Mouse (Mus musculus) B cell, adult 2 months (primary cell): Measurements from ENCODE around the gene Nup43.
A peak's percentile ranks its signal among the peaks of the same experiment; 100 is the strongest.
"Not testable (repeated sequence)": the region's sequence is repeated elsewhere in the genome, so short reads cannot be mapped to it uniquely, and the experiment has no call there.

Experiments
- DNase-seq, 2 experiments: peaks; one replicate each; pipeline ENCODE4 v3.0.0; 2022

The Nup43 gene

DNA sequence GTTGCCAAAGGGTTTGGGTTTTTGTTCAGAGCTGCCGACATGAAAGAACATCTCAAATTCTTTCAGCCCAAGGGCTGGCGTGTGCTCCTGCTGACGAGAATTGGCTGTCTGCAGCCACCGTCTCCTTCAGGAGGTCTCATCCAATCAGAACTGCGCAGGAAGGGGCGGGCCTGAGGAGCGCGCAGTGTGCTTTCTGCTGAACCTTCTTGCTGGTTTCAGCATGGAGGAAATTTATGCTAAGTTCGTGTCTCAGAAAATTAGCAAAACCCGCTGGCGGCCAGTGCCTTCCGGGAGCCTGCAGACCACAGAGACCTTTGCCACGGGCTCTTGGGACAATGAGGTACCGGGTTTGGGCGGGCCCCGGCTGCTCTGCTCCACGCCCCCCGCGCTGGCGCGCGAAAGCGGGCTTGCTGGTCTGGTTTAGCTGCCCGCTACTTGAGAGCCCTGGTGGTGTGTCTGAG lies at the start of gene Nup43:
TSS of gene Nup43 (plus strand) at position 162 of the 461 bp plus-strand sequence.
- peak; percentile 85 to 87 for DNase-seq

DNA sequence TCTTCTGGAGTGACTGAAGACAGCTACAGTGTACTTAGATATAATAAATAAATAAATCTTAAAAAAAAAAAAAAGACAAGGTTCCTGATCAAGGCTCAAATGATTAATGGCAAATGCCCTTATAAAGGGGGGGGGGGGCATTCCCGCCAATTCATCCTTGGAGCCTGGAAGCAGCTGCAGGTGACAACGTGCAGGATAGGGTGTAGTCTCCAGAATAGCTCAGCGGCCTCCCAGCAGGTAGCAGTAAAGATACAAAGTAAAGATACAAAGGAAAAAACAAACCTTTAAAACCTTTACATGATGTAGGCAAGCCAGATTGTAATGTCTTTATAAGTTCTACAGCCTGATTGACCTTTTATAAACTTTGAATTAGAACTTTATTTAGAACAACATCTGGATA lies 49.7 kb upstream of the Nup43 start:
- not testable (repeated sequence) for DNase-seq

DNA sequence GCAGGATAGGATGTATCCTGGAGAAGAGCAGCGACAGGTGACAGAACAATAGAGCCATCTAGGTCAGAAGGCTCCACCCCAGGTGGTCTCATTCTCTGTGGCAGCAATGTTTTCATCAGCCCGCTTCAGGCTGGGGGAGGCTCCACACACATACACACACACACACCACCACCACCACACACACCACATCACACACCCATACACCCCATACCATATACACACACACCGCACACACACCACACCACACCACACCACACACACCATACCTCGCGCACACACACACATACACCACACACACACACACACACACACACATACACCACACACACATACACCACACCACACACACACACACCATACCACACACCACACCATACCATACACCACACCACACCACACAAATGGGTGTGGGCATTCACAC lies 47.5 kb upstream of the Nup43 start:
- no peak for DNase-seq

DNA sequence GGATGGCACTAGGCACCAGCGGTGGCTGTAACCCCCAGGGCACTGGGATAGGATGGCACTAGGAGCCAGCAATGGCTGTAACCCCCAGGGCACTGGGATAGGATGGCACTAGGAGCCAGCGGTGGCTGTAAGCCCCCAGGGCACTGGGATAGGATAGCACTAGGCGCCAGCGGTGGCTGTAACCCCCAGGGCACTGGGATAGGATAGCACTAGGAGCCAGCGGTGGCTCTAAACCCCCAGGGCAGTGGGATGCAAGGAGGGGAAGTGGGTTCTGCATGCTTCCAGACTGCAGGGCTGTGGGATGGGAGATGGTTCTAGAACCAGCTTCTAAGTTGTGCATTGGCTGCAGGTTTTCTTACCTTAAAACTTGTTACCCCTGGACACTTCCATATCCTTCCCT lies 46.6 kb upstream of the Nup43 start:
- DNase-seq = no peak

DNA sequence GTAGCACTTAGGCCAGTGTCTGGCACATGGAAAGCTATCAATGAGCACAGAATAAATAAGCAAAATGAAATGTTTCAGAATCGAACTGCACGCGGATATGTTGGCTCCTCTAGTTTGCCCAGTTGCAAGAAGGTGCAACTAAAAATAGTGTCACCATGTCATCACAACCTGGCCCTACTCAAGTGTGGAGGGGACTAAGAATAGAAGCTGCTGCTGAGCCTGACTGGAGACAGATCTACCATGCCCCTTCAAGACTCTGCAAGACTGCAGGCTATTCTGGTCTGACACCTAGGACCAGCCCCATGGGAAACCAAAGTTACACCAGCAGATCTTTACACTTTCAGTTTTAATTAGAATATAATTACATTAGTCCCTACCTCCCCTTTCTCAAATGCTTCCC lies 44.9 kb upstream of the Nup43 start:
- no peak for DNase-seq

DNA sequence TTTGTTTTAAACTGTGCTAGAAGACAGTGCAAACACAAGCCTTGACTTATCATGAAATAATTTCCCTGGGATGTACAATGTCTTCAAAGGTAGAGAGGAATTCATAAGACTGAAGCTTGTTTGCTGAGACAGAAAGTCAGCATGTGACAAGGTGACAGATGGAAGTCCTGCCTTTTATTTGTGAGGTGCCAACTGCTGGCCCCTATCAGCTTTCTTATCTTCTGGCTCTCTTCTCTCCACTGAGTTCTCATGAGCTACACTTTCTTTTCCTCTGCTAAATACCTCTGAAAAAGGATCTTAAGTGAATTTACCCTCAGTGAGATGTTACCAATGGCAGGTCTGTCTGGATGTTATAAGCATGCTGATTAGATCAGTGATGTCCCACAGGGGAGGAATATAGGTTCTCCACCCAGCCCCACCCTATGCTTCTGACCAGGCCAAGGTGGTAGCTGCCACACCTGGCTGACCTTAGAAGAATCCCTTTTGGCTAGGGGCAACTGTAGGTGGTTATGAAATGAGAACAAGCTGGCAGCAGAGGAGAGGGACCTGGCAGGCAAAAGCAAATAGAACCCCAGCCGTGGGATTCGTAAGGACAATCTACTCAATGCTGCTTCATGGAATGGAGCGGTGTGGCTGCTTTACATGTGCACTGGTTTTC lies 43.3 kb upstream of the Nup43 start:
- DNase-seq = no peak

DNA sequence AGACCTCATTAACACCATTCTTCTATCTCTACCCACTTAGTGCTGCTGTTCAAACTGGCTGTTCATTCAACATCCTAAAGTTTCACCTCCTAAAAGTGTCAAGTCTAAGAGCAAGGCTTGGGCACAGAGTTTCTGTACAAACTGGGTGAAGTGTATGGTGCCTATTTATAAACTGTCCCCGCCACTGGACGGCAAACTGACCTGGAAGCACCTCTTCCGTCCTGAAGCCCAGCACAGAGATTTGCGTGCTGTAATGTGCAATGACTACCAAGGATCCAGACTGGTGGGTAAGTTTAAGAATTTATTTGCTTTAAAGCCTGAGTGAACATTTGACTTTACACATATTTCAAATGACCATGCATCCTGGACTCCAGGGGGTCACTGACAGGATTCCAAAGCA lies 38.2 kb upstream of the Nup43 start:
- DNase-seq = no peak

DNA sequence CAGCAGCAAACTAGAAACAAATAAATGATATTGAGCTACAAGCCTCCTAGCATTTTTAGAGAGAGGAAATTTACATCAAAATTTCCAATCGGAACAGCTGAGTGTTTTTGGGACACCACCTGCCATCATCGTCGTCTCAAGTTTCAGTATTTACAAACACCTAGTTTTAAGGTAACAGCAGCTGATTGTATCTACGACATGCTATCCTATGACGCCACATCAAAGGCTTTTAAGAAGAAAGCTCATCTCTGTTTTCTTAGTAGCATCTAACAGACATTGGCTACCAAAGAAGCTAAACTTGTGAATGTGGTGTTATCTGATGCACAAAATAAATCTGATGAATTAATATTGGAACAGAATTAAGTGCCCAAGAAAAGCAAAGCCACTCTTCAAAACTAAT lies 37.0 kb upstream of the Nup43 start:
- DNase-seq = no peak

DNA sequence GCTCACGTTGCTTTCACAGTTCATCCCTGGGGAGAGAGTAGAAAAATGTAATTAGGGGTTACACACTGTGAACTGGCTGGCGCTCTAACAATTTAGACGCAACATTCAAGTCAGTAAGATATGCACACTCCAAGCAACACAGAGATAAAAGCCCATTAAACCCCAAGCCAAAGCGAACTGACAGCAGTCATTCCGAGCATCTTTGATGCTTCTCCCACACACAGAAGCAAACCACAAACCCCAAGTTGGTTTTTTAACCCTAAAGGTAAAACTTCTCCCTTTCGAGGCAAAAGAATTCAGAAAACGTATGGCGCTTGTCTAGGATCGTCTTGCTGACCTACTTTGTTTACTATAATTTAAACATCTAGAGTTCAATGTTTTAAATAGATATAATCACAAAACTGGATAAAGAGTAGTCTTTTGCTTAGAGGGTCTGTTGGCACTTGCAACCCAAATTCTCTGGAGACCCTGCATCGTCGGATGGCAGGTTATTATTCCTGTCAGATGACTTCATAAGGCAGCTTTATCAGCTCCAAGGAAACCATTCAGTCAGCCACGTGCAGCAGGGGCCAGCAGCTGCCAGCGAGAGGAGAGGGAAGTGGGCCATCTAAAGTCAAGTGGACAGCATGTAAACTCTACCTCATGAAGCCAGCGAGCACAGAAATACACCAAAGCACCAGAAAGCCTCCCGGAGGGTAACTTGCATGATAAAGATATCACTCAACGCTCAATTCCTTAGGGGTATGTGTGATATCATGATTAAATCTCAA lies 36.2 kb upstream of the Nup43 start:
- no peak for DNase-seq

DNA sequence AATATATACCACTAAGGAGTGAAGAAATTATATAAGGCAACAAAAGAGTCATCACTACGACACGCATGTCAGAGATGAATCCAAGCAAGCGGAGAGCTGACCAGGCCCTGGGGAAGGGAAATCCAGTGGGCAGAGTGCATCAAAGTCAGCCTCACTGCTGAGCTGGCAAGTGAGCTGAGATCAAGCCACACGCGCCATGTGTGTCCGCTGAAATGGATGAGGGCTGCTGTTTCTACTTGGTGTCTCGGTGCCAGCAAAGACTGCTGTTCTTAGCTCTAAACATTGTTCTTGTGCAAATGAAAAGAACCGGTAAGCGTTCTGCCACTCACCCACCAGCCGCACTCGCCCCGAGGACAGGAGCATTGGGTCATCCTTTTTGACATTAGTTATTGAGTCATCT lies 26.9 kb upstream of the Nup43 start:
- DNase-seq = no peak

DNA sequence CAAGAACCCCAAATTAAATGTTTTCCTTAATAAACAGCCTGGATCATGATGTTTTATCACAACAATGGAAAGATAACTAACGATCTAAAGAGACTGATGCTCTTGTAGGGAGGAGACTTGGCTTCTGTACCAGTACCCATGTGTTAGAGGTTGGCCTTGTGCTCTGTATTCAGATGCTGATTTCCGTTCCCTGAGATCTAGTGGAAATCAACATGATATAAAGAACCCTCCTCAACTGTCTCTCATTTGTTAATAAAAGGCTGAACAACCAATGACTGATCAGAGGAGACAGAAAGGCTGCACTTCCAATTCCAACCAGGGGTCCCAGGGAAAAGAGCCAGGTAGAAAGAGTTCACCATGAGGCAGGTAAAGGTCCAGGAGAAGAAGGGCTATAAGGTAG lies 21.4 kb upstream of the Nup43 start:
- DNase-seq = no peak

DNA sequence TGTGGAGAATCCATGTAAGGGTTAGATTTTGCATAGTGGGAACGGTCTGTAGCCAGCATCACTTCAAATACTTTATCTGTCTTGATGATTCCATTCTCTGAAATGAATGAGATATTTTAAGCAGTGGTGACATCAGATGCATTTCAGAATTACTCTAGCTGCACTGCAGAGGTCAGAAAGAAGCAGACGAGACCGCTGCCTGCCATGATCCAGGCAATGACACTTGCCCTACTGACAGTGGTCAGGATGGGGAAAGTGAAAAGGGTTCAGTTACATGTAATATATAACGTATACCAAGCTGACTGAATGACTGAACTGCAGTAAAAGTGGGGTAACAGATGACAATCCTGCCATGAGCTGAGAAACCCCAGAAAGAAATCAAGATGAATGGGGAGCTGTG lies 18.2 kb upstream of the Nup43 start:
- DNase-seq = no peak

DNA sequence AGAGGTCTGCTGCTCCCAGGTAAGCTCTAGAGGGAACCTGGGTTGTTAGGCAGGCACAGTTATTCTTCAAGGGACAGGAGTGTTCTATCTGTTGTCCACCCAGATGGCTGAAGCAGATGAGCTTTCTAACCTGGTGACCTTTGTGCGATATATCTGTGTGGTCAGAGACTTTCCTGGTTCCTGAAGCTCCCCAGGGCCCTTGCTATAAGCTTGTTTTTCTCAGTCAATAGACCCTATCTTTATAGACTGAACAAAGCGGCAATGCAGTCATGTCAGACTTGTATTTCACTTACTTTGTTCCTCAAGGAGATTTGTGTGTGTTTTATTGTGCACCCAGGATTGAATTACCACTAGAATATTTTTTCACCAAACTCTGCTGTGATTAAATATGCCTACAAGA lies 16.2 kb upstream of the Nup43 start:
- DNase-seq = no peak

DNA sequence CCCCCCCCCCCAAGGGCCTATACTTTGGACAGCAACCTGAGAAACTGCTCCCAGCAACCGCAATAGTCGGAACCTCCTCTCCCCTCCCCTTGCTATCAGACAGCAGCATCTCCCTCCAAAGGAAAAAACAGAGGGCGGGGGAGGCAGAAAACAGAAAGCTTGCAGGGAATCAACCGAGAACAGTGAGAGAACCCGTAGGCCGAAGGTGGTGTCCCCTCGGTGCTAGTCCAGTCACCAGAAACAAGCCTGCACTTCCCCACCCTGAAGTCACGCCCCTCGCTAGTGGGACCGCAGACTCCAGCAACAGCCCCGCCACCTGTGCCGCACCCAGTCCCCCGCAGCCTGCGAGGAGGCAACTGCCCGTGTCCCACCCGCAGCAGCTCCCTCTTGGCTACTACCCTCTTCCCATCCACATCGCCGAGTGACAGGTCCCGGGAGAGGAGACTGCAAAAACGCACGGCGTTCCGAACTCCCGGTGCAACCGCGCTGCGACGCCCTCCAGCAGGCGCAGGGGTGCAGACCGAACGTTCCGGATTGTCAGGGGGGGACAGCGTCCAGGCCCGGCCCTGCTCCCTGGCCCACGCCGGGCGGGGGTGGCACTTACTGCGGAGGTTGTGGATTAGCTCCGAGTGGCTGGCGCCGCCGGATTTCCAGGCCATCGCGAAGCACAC lies 4.7 kb upstream of the Nup43 start:
- DNase-seq = peak; percentile 83 to 84

DNA sequence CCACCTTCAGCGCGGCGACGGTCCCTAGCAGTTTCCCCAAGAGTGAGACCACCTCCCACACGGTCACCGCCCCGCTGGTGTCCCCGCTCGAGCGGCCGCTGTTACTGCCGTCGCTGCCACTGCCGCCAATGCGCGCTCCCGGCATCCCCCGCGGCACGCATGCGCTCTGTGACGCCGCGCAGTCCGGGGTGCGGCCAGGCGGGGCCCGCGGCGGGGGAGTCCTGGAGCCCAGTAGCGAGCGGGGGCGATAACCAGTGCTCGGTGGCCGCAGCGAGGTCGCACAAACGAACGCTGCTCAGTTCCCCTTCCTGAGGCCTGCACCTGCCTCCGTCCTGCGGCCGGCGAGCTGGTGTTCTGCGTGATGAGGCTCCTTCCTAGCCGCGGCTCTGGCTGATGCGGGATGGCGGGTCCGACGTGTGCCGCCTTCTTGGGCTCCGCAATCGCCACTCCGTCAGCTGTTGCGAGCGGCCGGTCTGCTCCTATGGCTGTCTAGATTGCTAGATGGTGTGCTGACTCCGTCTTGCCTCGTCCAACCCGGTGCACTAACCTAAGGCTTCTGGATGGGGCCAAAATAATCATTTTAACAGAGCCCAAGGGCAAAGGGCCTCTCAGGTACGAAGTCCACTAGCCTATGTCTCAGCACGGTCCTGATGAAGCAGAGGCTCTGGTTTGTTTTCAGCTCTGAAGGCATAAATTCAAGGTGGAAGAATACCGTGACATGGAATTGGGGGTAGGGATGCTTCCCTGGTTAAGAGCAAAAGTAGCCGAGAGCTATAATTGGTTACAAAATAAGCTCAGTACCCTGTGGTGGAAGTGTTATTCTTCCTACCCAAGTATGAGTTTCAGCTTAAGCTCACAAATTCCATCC lies 3.9 kb upstream of the Nup43 start:
- peak; percentile 93 to 96 for DNase-seq

DNA sequence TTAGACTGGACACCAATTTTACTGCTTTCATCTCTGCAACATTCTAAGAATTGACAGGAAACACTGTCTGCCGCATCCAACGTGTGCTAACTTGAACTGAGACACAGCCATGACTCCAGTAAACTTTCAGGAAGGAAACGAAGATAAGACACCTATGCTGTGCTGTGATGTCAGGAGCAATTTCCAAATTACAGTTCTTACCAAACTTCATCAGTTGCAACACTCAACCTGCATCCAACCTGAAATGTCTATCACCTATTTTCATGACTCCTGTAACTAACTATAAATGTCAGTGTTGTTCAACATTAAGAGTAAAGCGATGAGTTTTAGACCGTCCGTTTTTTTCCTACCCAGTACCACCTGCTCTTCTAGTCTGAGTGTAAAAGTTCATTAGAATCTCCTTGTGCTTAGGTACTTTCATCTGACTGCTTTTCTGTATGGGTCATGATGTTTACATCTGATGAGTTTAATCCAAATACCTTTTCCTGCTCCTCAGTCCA lies 3.2 kb upstream of the Nup43 start:
- no peak for DNase-seq

DNA sequence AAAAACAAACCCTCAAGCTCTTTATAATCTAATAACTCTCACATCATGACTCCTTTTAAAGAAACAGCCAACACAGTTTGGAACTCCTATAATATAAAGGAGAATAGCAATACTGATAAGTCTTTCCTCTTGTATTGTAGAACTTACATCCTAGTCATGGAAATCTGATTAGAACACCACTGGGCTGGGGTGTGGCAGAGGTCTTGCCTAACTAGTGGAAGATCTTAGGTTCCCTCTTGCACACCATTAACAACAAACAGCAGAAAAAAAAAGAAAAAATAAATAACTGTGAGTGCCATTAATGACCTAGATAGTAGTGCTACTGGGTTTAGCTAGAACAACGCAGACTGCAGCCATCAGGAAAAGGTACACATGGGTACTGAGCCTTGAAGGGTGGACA lies 2.4 kb upstream of the Nup43 start:
- no peak for DNase-seq

DNA sequence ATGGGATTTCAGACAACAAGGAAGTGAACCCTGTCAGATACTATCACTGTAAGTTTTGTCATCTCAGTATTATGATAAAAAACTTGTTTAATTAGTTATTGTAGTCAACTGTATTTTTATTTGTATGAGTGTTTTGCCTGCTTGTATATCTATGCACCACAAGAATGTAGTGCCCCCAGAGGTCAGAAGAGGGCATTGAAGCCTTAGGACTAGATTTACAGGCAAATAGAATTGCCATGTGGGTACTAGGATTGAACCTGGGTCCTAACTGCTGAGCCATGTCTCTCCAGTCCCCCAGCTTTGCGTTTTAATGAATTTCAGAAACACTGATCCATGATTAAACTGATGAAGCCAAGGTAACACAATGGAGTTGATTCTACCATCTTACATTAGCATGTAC lies 6.4 kb downstream of the Nup43 start:
- DNase-seq = peak; percentile 49 to 59

DNA sequence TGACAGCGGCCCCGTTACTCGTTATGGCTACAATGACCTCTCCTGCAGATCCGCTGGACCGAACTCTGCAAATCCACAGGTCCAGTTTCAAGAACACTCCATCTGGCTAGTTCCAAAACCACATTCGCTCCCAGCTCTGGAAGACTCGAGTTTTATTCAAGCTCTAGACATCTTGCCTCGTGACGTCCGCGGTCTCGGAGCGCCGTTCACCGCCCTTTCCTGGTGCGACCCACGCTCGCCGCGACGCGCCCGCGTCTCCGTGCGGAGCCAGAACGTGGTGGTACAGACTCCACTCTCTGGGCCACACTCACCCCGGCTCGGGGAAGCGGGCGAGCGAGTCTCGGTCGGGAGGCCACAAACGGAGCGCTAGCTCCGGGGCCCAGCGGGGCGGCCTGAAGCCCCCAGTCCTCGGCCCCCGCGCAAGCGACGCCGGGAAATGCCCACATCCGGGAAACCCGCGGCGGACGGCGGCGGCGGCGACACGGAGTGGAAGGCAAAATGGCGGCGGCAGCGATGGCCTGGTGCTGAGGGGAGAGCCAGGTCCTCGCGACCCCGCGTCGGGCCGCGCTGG lies 13.5 kb downstream of the Nup43 start, which contains the start of the genes Pcmt1 and Lats1:
TSS of gene Pcmt1 (minus strand) at position 406 of the 571 bp plus-strand sequence.
TSS of gene Lats1 (plus strand) at position 484 of the 571 bp plus-strand sequence.
- DNase-seq = peak; percentile 90 to 92

DNA sequence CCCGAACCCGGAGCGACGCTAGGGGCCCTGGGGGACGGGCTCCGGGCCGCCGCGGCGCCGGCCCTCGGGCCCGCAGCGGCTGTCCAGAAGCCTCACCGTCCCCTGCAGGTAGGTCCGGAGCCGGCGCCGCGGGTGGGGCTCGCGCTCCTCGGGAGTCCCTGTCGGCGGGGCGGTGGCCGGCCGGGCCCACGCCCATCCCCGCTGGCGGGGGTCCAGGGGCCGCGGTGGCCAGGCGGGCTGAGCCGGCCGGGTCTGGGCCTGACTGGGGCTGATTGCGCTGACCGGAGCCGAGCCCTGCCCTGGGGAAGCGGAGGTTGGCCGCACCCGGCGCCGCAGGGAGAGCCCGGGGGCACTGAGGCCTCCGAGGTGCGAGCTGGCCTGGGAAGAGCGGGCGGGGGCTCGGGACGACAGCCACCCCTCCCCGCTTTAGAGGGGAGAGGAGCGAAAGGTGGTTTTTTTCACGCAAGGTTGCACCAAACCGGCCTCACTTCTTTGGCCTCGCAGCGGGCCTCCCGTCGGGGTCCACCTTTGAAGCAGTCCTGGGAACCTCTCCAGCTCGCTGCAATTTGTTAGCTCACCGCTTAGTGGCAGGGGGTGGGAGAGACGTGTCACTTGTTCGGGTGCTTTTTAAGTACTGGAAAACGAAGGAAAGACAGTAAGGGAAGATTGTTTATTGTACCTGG lies 14.2 kb downstream of the Nup43 start:
- DNase-seq = peak; percentile 55 to 61

DNA sequence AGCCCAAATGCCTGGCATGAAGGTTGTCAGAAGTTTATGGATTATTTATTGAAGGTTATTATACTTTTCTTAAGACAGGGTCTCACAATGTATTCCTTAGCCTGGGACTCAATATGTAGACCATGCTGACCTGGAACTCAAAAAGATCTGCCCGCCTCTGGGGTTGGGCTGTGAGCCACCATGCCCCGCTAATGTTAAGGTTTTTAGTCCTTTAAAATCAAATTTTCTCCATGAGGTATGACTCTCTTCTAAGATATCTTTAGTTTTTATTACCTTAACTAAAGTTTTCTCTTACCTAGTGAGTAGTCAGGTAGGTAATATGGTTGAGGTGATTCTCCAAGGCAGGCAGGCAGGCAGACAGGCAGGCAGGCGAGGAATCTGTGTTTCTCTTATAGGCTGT lies 14.9 kb downstream of the Nup43 start:
- DNase-seq = no peak

DNA sequence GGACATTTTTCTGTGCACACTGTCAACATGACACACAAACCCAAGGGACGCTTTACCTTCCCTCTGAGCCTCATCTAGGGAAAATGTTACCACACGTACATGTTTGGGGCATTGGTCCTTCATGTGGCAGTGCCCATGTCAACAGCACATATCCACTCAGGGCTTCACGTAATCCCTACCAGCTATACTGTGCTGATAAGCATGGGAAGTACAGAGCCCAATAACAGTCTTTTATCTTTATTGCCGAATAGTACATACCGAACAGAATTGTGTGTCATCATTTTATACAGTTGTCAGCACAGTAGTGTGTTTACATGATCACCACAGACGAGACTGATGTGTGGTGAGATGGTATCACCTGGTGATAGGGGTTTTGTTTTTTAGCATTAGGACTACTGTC lies 19.6 kb downstream of the Nup43 start:
- no peak for DNase-seq
